Mouse (Mus musculus) neural tube, embryonic 13.5 days (tissue): ENCODE results near the gene Vezf1. TPM values are rescaled to one million over a fixed set of nuclear protein-coding genes. Genes with fewer than 3 reads are reported as not detected.

Source experiments
- ATAC-seq: fragments of 200-750 bp; cut with Nextera tagmentation; 2 replicates; pipeline ENCODE4 v1.8.0; 2017; ENCODE audit warnings: low read depth, mild to moderate bottlenecking, moderate TSS enrichment, moderate library complexity
- H3K27ac ChIP-seq: fragments of 300-500 bp; sonication (generic); replicated peaks from 2 replicates; pipeline ENCODE4 v1.5.1; 2015; ENCODE audit warnings: moderate library complexity, mild to moderate bottlenecking, inconsistent platforms
- H3K27me3 ChIP-seq: fragments of 300-500 bp; sonication (generic); 2 replicates; pipeline ENCODE4 v1.6.1; 2015; ENCODE audit warnings: mild to moderate bottlenecking, inconsistent platforms
- H3K36me3 ChIP-seq: fragments of 300-500 bp; sonication (generic); 2 replicates; pipeline ENCODE4 v1.6.1; 2015; ENCODE audit warnings: mild to moderate bottlenecking, inconsistent platforms
- H3K4me1 ChIP-seq: fragments of 300-500 bp; sonication (generic); replicated peaks from 2 replicates; pipeline ENCODE4 v1.6.1; 2015; ENCODE audit warnings: inconsistent platforms
- H3K4me2 ChIP-seq: fragments of 300-500 bp; sonication (generic); 2 replicates; pipeline ENCODE4 v1.6.1; 2015; ENCODE audit warnings: inconsistent platforms, mild to moderate bottlenecking, moderate library complexity
- H3K4me3 ChIP-seq: fragments of 300-500 bp; sonication (generic); 2 replicates; pipeline ENCODE4 v1.5.1; 2015; ENCODE audit warnings: mild to moderate bottlenecking, inconsistent platforms
- H3K9ac ChIP-seq: fragments of 300-500 bp; sonication (generic); 2 replicates; pipeline ENCODE4 v1.6.1; 2015; ENCODE audit warnings: moderate library complexity, mild to moderate bottlenecking, inconsistent platforms
- H3K9me3 ChIP-seq: fragments of 300-500 bp; sonication (generic); 2 replicates; pipeline ENCODE4 v1.6.1; 2016; ENCODE audit warnings: inconsistent platforms
- WGBS: fragments of 180-500 bp; shearing (Covaris S2); methylation state at CpG from one replicate; pipeline ENCODE4 v1.1.7; 2015; 5-methylcytosine and 5-hydroxymethylcytosine counted together
- polyA plus RNA-seq: library from polyadenylated mRNA; unstranded; fragments of >200 nt; fragmentation: Nextera tagmentation; extraction: Ambion mirVana; gene quantifications from 2 replicates; pipeline ENCODE4 v1.2.1, GENCODE M21; 2015

Gene Vezf1
- polyA plus RNA-seq, 1 experiment from 2014 or later: 53.9 TPM

DNA sequence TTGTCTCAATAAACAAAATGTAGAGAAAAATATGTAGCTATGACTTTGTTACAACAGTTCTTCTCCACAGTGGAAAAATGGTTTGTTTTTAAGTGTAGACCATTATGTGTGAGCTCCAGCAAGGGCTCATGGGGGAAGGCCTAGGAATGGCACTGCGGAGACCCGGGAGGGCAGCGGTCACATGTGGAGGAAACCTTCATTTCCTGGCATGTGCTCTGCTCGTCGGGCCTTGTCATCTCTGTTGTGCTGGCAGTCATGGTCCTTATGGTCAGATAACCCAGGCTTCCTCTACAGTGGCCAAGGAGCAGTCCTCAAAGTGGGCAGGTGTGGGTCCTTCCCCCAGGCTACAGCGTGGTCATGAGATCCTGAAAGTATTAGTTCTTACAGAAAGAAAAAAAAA, 15.6 kb downstream of the Vezf1 start:
- no peak overlapping the region for H3K4me2 ChIP-seq
- no peak overlapping the region for H3K9ac ChIP-seq
- WGBS: 80% methylated on average over 6 of the region's 6 CpGs
- H3K27ac ChIP-seq: no peak overlapping the region
- H3K4me1 ChIP-seq: peaks cover 32% of the 10 kb centered on the region
- no peak overlapping the region for H3K4me3 ChIP-seq
- peaks cover 59% of the 10 kb centered on the region for H3K36me3 ChIP-seq
- no peaks in the 10 kb centered on the region for H3K27me3 ChIP-seq
- no peaks in the 10 kb centered on the region for H3K9me3 ChIP-seq
- no peak for ATAC-seq

DNA sequence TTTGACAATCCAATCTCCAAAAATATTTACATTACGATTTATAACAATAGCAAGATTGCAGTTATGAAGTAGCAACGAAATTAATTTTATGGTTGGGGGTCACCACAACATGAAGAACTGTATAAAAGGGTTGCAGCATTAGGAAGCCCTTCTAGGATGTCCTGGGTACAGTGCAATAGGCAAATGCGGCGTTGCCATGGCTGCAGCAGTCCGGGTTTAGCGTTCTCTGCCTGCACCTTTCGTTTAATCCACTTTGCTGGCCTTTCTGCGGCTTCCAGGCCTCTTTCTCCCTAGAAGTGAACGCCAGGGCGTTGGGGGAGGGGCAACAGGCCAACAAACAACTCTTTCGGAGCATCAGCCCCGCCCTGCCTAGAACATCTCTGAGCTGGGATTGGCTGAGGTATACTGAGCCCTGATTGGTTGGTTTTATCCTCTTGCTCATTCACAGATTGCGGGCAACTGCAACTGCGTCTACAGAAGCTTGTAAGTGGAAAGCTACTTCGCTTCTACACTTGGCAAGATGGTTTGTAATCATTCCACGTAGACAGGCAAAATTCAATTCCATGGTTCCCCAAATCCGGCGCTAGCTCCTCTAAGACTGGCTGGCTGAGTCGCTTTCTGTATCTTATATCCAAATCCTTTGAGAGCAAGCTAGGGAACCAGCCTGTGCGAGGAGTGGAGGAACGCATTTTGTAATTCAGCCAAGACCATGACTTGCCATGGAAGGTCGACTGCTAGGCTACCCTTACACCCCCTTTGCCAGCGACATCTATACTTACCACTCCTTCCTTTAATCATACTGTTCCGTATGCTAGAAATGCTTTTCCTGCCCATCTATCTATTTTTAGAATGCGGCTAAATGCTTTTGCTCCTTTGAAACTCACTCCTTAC, 18.9 kb downstream of the Vezf1 start:
- WGBS: 6% methylated on average over 25 of the region's 25 CpGs
- H3K4me2 ChIP-seq: peak overlapping the region; percentile 66
- peaks cover 26% of the 10 kb centered on the region for H3K36me3 ChIP-seq
- peak overlapping the region; percentile 51 for H3K9ac ChIP-seq
- H3K27ac ChIP-seq: peak overlapping the region; percentile 82
- peaks cover 26% of the 10 kb centered on the region for H3K4me1 ChIP-seq
- ATAC-seq: peak; percentile 97
- H3K9me3 ChIP-seq: no peaks in the 10 kb centered on the region
- H3K27me3 ChIP-seq: no peaks in the 10 kb centered on the region
- peak overlapping the region; percentile 29 for H3K4me3 ChIP-seq

DNA sequence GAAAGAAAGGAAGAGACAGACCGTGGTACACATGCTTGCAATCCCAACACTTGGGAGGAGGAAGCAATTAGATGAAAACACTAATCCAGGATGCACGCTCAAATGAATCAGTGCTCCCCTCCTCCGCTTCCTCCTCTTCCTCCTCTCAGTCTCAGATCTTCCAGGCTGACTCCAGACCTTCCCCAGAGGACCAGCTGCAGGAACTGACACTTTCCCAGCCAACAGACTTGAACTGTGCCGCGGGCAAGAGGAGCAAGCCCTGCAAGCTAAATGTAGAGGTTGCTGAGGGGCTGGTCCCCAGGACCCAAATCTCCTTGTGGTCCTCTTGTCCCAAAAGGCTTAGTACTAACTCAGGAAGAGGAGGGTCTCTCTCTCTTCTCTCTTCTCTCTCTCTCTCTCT, 21.1 kb downstream of the Vezf1 start:
- Histone ChIP-seq H3K4me2 (no peak overlapping the region), H3K27me3 (no peaks in the 10 kb centered on the region), H3K4me1 (peaks cover 21% of the 10 kb centered on the region), H3K36me3 (peaks cover 8% of the 10 kb centered on the region), H3K27ac (no peak overlapping the region), H3K4me3 (no peak overlapping the region), H3K9ac (no peak overlapping the region), H3K9me3 (no peaks in the 10 kb centered on the region)
- ATAC-seq: no peak
- 74% methylated on average over 5 of the region's 5 CpGs for WGBS

DNA sequence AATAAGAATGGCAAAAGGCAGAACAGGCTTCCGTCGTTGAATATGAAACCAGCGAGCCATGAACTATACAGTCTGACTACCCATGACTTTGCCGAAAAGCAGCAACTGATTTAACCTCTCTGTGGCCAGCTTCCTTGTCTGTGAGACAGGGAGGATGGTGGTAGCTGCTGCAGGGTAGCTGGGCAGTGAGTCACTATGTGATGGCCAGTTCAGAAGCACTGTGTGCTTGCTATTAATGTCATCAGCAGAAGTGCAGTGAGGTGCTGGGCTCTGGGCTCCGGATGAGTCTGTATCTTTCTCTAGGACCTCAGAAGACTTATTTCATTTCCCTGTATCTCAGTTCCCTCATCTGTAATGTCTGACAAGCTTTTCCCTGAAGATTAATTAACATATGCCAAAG, 22.2 kb downstream of the Vezf1 start:
- Histone ChIP-seq H3K36me3 (no peaks in the 10 kb centered on the region), H3K27me3 (no peaks in the 10 kb centered on the region), H3K9ac (no peak overlapping the region), H3K4me1 (peaks cover 21% of the 10 kb centered on the region), H3K4me3 (no peak overlapping the region), H3K4me2 (no peak overlapping the region), H3K9me3 (no peaks in the 10 kb centered on the region), H3K27ac (no peak overlapping the region)
- WGBS: 71% methylated on average over 5 of the region's 5 CpGs
- ATAC-seq: no peak

DNA sequence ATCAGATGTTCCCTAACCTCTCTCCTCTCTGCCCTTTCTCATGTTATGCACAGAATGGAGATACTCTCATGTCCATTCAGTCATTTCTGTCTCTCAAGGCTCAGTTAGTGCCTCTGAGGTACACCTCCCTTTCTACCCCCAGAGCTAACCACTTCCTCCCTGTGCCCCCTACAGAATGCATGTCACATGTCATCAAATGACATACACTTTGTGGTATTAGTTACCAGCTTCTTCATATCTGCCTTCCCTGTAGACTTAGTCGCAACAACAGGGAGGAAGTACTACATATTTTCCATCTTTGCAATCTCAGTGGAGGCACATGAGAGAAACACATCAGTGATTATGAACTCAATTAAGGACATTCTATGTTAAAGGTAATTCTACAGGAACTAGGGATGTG, 23.9 kb downstream of the Vezf1 start:
- H3K9ac ChIP-seq: no peak overlapping the region
- no peak overlapping the region for H3K4me3 ChIP-seq
- H3K9me3 ChIP-seq: no peaks in the 10 kb centered on the region
- no peak overlapping the region for H3K4me2 ChIP-seq
- H3K27ac ChIP-seq: no peak overlapping the region
- H3K4me1 ChIP-seq: peaks cover 11% of the 10 kb centered on the region
- no peaks in the 10 kb centered on the region for H3K27me3 ChIP-seq
- 95% methylated on average over 1 of the region's 1 CpGs for WGBS
- H3K36me3 ChIP-seq: no peaks in the 10 kb centered on the region
- no peak for ATAC-seq

DNA sequence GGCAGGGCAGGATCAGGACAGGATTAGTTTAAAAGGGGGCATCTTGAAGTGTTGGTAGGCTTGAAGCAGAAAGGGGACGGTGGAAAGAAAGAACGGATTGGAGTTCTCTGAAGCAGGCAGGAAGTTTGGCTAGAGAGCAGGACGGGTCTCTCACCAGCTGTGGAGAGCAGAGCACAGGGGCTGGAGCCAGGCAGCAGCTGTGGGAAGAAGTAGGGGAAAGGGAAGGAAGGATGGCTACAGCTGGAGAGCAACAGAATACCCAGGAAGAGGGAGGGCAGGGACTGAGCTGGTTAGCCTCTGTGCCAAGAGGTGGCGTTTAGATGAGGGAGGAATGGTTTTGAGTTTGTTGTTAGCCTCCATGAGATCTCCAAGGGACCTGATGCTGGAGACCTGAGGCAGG, 29.1 kb downstream of the Vezf1 start:
- H3K4me1 ChIP-seq: peaks cover 45% of the 10 kb centered on the region
- H3K9me3 ChIP-seq: no peaks in the 10 kb centered on the region
- H3K9ac ChIP-seq: no peak overlapping the region; the same call in none of the 2 replicates
- peak overlapping the region; percentile 78 for H3K4me2 ChIP-seq
- H3K27me3 ChIP-seq: no peaks in the 10 kb centered on the region
- H3K4me3 ChIP-seq: no peak overlapping the region
- WGBS: 27% methylated on average over 4 of the region's 4 CpGs
- peak overlapping the region; percentile 3; the same call in 1 of the 2 replicates for H3K27ac ChIP-seq
- ATAC-seq: no peak
- H3K36me3 ChIP-seq: no peaks in the 10 kb centered on the region

DNA sequence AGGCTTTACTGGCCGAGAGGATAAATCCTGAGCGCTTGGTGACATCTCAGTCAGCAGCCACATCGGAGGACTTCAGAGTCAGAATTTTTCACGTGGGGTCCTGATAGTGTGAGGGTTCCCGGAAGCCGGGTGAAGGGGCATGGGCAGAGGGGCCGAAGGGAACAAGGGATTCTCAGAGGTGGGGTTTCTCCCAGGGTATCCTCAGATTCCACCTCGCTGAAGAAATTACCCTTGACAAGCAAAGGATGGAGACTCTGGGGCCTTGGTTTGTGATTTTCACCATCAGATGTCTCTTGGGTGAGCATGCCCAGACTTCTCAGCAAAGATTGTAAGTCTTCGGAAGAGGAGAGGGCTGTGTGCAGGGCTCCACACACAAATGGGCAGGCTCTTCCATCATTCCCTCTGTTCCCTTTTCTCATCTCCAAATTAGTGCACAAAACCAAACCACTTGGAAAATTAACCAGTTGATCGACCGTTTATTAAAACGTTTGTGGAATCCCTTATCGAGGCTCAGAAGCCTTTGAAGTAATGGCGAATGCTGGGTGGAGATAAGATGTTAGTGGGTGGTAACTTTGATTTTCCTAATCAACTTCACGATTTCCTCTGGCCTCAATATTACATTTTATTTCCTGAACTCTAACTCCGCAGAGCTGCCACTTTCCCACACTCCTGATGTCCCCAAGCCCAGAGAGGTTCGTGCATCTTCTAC, 30.1 kb downstream of the Vezf1 start, which contains the start of gene Cuedc1:
Cuedc1 (plus strand) TSS at position 38 of the 709 bp plus-strand sequence.
- no peaks in the 10 kb centered on the region for H3K36me3 ChIP-seq
- H3K9ac ChIP-seq: peak within 1 kb of the TSS; percentile 99
- no peaks in the 10 kb centered on the region for H3K9me3 ChIP-seq
- H3K27me3 ChIP-seq: no peaks in the 10 kb centered on the region
- WGBS: 28% methylated on average over 17 of the region's 17 CpGs
- H3K4me2 ChIP-seq: peak within 1 kb of the TSS; percentile 78
- peak within 1 kb of the TSS; percentile 95 for H3K27ac ChIP-seq
- H3K4me1 ChIP-seq: peaks cover 45% of the 10 kb centered on the region
- ATAC-seq: no peak
- H3K4me3 ChIP-seq: peak within 1 kb of the TSS; percentile 91

DNA sequence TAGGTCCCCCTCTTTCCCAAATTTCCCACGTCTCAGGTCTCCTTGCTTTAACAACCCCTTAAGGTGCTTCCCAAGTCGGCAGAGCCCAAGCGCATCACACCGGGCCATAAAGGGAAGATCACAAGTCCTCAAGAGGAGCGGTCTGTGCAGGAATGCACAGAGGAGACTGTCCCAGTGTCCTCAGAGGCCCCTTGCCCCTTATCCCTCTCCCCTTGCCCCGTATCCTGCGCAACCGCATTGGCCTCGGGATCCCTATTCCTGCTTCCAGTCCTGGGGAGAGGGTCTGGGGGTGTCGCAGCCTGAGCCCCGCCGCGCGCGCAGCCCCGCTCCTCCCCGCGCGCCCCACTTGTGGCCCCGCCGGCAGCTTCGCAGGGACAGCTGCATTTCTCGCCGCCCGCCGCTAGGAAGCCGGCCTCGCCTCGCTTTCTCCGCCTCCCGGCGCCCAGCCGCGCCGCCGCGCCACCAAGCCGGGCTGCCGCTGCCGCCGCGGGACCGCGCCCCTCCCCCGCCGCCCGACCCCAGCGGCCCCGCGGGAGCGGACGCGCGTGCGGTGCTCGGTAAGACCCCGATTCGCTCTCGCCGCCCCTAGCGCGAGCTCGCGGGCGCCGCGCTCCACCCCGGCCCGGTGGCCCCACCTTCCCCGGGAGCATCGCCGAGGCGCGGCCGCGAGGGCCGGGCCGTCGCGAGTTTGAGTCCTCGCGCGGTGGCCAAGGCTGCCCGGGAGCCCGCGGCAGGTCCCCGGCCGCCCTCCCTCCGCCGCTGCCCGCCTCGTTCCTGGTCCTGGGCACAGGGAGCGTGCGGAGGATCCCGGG, 30.9 kb downstream of the Vezf1 start:
- H3K4me2 ChIP-seq: peak overlapping the region; percentile 78
- peak overlapping the region; percentile 91 for H3K4me3 ChIP-seq
- H3K9me3 ChIP-seq: no peaks in the 10 kb centered on the region
- H3K36me3 ChIP-seq: no peaks in the 10 kb centered on the region
- ATAC-seq: peak; percentile 80
- H3K27ac ChIP-seq: peak overlapping the region; percentile 95
- peaks cover 45% of the 10 kb centered on the region for H3K4me1 ChIP-seq
- WGBS: under 1% methylated on average over 92 of the region's 95 CpGs
- no peaks in the 10 kb centered on the region for H3K27me3 ChIP-seq
- peak overlapping the region; percentile 99 for H3K9ac ChIP-seq

DNA sequence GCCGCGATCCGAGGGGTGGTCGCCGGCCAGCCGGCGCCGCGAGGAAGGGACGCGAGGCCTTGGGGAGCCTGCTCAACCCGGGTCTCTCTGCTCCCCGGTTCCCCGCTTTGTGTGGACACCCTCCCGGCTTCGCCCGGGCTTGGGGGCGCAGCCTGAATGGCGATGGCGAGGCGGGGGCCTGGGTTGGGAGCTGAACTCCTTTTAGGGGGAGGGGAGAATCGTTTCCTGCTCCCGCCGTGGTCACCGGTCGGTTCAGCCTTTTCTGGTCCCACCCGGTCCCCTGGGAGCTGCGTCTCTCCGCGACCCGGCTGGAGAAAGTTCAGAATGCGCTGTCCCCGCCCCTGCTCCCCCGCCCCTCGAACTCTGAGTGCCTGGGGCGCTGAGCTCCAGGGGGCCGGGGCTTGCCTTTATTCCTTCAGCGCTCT, 31.5 kb downstream of the Vezf1 start:
- peak overlapping the region; percentile 91 for H3K4me3 ChIP-seq
- peak overlapping the region; percentile 78 for H3K4me2 ChIP-seq
- peak overlapping the region; percentile 95 for H3K27ac ChIP-seq
- ATAC-seq: peak; percentile 65
- H3K9ac ChIP-seq: peak overlapping the region; percentile 99
- WGBS: 0% methylated on average over 37 of the region's 38 CpGs
- H3K27me3 ChIP-seq: no peaks in the 10 kb centered on the region
- H3K36me3 ChIP-seq: no peaks in the 10 kb centered on the region
- peaks cover 45% of the 10 kb centered on the region for H3K4me1 ChIP-seq
- H3K9me3 ChIP-seq: no peaks in the 10 kb centered on the region

DNA sequence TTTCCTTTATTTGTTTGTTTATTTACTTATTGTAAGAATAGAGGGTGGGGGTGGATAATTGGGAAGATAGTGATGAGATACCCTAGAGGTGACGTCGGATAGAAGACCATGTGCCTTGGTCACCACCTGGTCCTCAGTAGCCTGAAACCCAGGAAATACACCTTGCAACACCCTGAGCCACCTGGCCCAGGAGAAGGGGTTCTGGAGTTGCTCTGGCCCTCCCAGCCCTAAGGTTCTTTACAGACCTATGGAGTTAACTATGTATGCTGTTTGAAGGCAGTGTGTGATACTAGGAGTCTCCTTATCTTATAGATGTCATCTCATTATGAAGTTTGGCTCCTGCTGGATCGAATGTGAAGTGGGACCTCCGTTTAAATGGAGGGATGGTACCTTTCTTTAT, 32.1 kb downstream of the Vezf1 start:
- Histone ChIP-seq H3K9ac (peak overlapping the region; percentile 99), H3K4me3 (peak overlapping the region; percentile 91), H3K27ac (no peak overlapping the region), H3K4me2 (peak overlapping the region; percentile 78), H3K9me3 (no peaks in the 10 kb centered on the region), H3K36me3 (no peaks in the 10 kb centered on the region), H3K4me1 (peaks cover 45% of the 10 kb centered on the region), H3K27me3 (no peaks in the 10 kb centered on the region)
- ATAC-seq: no peak
- 34% methylated on average over 4 of the region's 4 CpGs for whole genome bisulfite sequencing

DNA sequence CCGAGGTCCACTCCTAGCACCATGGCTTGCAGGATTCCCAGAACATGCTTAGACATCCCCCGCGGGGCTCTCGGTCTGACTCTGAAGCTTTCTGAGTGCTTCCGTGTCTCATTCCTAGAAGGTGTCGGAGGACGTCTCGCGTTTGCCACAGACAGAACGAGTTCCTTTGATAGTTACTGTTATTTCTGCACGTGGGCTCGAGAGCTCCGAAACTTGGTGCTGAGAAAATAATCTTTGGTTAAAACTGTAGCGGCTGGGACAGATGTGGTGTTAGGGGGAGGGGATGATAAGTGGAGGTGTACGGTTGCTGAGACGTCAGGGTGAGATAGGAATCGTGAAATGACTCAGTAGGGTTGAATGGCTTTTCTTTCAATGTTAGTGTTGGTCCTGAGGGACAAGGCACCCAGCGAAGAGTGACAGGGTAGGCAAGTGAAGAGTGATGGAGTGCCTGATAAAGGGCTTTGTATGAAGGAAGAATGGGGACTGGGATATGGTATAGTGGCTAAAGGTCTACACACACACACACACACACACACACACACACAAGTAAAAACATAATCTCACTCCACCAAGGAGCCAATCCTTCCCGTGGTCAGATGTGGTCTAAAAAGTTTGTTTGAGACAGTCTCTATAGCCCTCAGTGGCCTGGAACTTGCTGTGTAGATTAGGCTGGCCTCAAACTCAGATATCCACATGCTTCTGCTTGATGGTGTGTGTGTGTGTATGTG, 35.3 kb downstream of the Vezf1 start:
- Histone ChIP-seq H3K4me2 (no peak overlapping the region), H3K36me3 (no peaks in the 10 kb centered on the region), H3K4me3 (no peak overlapping the region), H3K9me3 (no peaks in the 10 kb centered on the region), H3K27ac (no peak overlapping the region), H3K4me1 (peaks cover 55% of the 10 kb centered on the region), H3K9ac (no peak overlapping the region), H3K27me3 (no peaks in the 10 kb centered on the region)
- 90% methylated on average over 19 of the region's 19 CpGs for WGBS
- no peak for ATAC-seq
